In the genomic region with DNA sequence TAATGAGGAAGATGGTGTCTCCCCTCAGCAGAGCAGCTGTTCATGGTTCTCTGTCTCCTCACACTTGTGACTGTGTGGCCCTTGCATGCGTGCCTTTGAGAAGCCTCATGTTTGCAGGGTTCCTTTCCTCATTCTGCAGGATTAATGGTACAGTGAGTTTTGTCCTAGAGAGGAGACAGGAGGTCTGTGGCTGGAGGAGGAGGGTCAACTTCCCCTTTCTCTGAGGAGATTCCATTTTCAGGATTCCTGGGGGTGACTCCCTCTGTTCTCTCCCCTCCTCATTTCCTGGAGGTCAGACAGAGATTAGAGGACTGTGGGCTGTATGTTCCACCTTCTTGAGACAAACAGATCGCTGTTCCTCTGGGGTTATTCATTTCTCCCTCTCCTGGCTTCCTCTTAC, we compare ENCODE assay signal across 11 mouse cellular contexts.
"Had no signal": no experiment of that assay in that cellular context is flagged by ENCODE, and none has a peak within 500 bp of the region (broad histone marks: within the 10 kb centered on the region; RNA-seq: fewer than 3 reads in every experiment).

No protein-coding gene starts in this region.

- H3K9me3 ChIP-seq: limb, embryonic 10.5 days; liver, embryonic 13.5 days; midbrain, embryonic 15.5 days had no signal

- H3K9ac ChIP-seq: liver, embryonic 13.5 days; liver, postnatal 0 days; midbrain, embryonic 15.5 days; neural tube, embryonic 12.5 days had no signal

- DNase-seq: kidney, adult 9 months; kidney, postnatal 10 days; liver, embryonic 13.5 days; liver, postnatal 0 days; thymus, postnatal 4 days had no signal

- H3K27me3 ChIP-seq: liver, embryonic 13.5 days; megakaryocyte, embryonic 14.5 days; midbrain, embryonic 15.5 days; neural tube, embryonic 12.5 days had no signal

- H3K4me1 ChIP-seq: liver, embryonic 13.5 days; megakaryocyte, embryonic 14.5 days; midbrain, embryonic 15.5 days had no signal

- ATAC-seq: liver, postnatal 0 days; midbrain, embryonic 15.5 days had no signal

- H3K36me3 ChIP-seq: limb, embryonic 10.5 days; liver, embryonic 13.5 days; midbrain, embryonic 15.5 days; neural tube, embryonic 12.5 days had no signal

- H3K27ac ChIP-seq: left cerebral cortex, adult 2 months; limb, embryonic 10.5 days; liver, embryonic 13.5 days; midbrain, embryonic 15.5 days; neural tube, embryonic 12.5 days; stomach, postnatal 0 days had no signal

- H3K4me3 ChIP-seq: left cerebral cortex, adult 2 months; limb, embryonic 10.5 days; liver, embryonic 13.5 days; megakaryocyte, embryonic 14.5 days; midbrain, embryonic 15.5 days; neural tube, embryonic 12.5 days had no signal
